Mouse (Mus musculus) layer of hippocampus, adult 11-12 months (tissue): ENCODE results near the gene Arhgap19.
A peak's percentile ranks its signal among the peaks of the same experiment; 100 is the strongest.

Source experiments
- DNase-seq: peaks from one replicate; pipeline ENCODE4 v3.0.0; 2022; ENCODE audit warnings: low spot score

Arhgap19 gene

GRCm38 (mm10) chr19:41738429-41738805 lies 63.4 kb downstream of the Arhgap19 start:
- DNase-seq = no peak

DNA sequence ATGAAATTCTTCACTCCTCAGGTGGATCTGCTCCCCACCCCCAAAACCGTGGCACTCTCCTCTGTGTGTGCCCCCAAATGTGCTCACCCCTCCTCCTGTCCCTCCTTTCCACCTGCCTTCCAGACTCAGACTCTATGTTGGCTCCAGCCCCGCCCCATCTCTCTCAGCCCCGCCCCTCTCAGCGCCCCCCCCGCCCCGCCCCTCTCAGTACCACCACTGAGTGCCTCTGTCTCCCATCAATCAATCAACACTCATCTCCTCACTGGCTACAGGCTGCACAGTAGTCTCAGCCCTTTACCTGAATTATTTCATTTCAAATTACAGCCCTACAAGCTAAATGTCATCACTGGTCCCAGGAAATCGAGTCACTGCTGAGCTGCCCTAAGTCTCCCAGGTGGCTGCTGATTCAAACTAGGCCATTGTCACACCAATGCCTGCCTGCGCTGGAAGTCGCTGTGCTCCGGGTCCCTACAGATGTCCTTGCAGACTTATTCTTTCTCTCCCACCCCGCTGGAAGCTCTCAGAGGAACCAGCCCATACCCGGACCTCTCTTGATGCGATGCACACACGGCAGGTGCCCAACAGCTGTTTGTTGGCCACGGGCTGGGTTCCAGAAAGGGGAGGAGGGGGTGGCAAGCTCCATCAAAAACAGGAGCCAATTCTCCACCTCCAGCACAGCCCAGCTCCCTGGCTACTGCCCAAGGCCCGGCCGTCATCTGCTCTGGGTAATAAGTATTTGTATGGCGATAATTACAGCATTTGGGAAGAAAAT lies 64.0 kb downstream of the Arhgap19 start:
- DNase-seq = peak; percentile 75

DNA sequence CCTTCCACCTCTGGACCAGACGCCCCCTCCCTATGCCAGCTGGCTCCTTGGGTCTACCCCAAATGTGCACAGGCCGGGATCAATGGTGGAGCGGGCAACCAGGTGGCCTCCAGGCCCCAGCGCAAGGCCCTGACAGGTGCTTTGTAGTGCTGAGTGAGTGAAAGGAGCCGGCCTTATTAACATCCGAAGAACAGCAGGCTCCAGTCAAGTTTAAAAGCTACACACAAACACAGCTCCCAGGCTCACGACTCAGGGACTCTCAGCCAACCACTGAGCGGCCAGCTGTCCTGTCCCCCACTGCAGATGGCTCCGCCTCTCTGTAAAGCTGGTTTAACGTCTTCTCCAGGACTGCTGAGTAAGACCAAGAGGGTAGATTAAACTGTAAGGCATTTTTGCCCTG lies 67.2 kb downstream of the Arhgap19 start:
- DNase-seq = peak; percentile 74

GRCm38 (mm10) chr19:41725491-41725890 lies 76.4 kb downstream of the Arhgap19 start:
- no peak for DNase-seq

DNA sequence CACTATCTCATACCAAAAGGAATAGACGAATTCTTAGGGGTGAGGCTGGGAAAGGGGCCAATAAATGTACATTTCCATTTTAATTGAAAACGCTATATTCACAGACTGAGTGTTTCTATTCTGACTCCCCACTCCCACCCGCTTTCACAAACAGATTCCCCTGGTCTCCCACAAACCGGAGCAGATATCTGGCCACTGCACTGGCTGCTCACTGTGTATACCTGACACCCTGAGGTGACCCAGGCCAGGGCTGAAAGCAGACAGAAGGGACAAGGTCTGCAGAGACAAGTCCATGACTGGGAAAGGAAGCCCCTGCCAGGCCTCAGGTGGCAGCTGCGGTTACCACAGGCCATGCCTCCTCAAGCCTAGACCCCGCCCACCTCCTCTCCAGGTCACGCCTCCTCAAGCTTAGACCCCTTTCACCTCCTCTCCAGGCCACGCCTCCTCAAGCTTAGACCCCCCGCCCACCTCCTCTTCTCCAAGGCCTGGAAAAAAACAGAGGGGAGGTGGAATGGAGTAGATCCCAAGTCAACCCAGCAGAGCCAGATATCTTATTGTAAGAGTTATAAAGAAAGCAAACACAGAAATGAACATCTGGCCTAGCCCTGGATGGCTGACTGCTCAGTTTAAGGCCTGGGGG lies 76.9 kb downstream of the Arhgap19 start:
- no peak for DNase-seq

- no peak for DNase-seq
Observed at GRCm38 (mm10) chr19:41723337-41723736, 78.5 kb downstream of the Arhgap19 start.

DNA sequence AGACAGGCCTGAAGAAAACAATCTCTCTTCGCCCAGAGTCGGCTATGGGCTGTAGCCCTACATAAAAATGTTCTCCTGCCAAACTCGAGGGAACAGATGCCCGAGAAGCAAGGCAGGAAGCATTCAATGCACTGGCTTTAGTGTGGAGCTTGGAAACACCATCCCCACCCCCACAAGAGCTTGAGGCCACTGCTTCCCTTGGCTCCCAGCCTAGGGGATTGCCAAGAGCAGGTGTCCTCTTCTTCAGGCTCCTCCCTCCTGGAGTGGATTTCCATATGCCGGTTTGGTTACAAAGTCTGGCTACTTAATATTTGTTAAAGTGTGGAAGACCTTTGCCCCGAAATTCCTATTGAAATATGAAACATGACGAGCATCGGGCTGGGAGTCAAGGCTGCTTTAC lies 82.4 kb downstream of the Arhgap19 start:
- no peak for DNase-seq
